Mouse (Mus musculus) brain, adult 2 months (tissue): ENCODE results near the gene Cpsf3.
A peak's percentile ranks its signal among the peaks of the same experiment; 100 is the strongest.

ENCODE experiments used
- DNase-seq: peaks from one replicate; pipeline ENCODE4 v3.0.0; 2011; ENCODE audit warnings: low read depth, low spot score

Cpsf3 gene

GRCm38 (mm10) chr12:21284761-21285441, at the start of gene Cpsf3:
Cpsf3 (plus strand) TSS chr12:21285391.
- DNase-seq = no peak

DNA sequence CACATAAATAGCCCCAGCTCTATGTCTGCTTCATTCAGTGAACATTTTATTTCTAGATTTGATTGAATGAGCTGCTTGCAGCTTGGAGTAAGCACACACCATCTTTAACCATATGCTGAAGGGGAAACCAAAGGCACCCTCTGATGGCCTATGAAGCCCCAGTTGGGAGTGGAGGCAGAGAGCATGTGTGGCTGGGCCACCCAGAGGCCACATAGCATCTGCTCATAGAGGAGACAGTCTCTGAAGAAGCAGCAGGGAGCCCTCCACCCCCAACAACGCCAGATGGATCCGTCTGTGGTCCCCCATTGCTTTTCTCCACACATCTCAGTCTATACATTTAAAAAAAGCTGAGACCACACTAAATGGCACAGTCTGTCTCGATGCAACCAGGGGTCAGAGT, 43.2 kb upstream of the Cpsf3 start:
- DNase-seq = no peak

DNA sequence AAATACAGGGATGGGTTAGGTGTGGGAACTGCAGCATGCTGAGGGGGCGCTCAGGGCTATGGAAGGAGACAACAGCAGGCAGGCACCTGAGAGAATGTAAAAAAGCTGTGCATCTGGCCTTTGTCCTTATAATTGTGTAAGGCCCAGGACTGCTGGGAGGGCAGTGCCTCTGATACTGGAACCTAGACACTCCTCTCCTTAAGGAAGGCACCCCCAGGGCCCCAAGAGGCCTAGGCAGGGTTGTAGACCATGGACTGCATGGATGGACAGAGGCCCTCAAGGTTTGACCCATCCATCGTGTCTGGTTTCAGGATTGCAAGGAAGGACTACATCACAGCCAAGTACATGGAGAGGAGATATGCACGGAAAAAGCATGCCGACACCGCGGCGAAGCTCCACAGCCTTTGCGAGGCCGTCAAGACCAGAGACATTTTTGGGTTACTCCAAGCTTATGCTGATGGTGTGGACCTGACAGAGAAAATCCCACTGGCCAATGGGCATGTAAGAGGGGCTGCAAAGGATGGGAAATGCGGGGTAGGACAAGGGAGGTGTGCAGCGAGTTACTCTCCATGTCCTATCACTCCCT, 40.7 kb upstream of the Cpsf3 start:
- DNase-seq = no peak

DNA sequence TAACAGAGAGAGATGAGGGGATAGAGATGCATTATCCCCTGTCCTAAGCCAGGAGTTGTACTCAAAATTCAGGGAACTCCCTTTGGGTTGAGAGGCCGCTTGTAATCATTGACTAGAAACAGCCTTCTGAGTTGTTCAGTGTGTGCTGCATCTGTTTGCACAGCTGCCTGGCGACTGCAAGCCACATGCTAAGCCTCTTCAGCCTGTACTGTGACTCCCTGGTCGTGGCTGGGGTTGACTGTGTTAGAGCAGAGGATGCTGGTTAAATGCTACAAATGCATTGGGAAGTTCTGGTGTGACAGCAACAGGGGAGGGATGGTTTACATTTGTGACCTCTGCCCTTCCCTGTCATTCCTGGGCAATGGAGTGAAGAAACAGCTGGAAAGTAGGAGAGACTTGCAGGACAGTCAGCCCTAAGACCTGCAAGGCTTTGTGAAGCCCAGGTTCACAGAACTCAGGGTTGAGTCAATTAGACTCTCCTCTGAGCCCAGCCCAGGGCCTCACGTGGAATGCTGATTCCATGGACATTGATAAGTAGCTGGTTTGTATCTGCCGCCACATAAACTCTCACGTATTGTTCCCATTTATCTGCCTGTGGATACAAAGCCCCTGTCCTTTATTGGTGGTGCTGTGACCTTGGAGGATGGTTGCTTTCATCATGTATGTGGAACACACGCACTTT, 37.3 kb upstream of the Cpsf3 start:
- no peak for DNase-seq

DNA sequence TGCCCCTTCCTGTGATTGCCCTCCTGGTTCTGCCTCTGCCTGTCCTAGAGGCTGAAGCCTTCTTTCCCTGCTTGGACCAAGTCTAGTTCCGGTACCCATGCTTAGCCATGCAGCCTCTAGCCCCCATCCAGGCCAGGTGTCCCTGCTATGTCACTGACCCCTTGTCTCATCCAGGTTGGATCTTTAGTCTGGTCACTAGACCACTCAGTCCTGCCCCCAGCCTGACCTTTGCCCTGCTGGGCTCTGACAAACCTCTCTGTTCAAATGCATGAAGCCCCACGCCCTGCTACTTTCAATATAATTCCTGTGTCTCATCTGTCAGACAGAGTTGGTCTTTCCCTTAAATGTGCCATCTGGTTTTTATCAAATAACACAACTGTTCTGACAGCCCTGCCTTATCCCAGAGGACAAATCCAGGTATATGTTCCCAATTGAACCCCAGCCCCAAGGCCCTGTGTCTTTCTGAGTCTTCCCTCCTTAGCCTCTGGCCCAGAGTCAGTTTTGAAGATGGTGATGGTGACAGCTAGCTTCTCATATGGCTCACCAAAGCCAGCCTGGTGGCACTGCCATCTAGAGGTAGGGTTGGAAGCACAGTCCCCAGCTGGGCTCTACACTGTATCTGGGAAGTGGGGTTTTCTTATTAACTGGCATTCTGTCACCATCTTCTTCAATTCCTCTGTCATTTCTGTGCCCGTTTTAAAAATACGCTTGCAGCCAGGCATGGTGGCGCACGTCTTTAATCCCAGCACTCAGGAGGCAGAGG, 24.5 kb upstream of the Cpsf3 start:
- DNase-seq = peak; percentile 54

GRCm38 (mm10) chr12:21261521-21261920, 23.7 kb upstream of the Cpsf3 start:
- no peak for DNase-seq

DNA sequence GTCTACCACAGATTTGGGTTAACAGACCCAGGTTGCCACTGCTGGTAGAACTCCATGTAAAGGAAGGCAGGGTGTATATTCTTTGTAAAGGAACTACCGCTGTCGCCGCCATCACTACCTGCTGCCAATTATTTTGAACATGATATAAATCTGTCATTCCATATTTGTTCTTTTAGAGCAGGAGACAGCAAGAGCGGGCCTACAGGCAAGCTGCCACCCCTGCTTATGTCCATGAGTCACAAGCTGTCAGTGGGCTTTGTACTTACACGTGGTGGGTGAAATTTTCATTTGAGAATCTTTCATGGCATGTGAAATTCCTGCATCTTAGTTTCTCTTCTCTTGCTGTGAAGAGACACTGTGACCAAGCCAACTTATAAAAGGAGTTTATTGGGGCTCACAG, 21.9 kb upstream of the Cpsf3 start:
- peak; percentile 70 for DNase-seq

GRCm38 (mm10) chr12:21264241-21264640, 20.9 kb upstream of the Cpsf3 start:
- no peak for DNase-seq

DNA sequence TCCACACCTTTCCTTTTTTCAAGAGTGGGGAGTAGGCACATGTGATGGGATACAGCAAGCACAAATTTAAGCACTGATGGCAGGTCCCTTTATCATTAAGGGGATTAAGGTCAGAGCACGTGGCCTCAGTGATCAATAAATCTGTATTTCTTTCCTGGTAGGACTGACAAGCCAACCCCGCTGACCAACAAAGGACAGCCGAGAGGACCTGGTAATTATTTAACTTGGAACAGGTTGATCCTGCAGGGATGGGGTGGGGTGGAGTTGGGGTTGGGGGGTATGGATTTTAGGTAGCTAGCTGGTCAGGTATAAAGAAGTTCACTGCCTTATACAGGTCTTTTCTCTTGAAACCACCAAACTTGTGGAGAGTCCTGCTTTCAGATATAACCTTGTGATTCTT, 20.2 kb upstream of the Cpsf3 start:
- DNase-seq = no peak

DNA sequence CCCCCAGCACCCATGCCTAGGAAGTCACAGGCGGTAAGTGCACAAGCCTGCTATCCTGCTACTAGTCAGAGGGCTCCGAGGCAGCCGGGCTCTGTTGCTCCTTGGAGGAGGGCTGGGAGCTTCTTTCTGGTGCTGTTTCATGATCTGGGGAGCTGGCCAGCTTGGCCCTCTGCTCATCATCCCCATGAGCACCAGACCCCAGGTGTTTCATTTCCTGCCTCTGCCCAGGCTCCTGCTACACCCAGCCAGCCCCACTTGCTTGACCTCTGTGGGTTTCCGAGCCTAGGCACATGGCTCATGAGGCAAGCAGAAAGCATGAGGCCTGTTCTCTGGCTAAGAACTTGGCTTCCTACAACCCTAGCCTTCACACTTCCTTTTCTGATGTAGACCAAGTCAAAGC, 19.7 kb upstream of the Cpsf3 start:
- DNase-seq = no peak

DNA sequence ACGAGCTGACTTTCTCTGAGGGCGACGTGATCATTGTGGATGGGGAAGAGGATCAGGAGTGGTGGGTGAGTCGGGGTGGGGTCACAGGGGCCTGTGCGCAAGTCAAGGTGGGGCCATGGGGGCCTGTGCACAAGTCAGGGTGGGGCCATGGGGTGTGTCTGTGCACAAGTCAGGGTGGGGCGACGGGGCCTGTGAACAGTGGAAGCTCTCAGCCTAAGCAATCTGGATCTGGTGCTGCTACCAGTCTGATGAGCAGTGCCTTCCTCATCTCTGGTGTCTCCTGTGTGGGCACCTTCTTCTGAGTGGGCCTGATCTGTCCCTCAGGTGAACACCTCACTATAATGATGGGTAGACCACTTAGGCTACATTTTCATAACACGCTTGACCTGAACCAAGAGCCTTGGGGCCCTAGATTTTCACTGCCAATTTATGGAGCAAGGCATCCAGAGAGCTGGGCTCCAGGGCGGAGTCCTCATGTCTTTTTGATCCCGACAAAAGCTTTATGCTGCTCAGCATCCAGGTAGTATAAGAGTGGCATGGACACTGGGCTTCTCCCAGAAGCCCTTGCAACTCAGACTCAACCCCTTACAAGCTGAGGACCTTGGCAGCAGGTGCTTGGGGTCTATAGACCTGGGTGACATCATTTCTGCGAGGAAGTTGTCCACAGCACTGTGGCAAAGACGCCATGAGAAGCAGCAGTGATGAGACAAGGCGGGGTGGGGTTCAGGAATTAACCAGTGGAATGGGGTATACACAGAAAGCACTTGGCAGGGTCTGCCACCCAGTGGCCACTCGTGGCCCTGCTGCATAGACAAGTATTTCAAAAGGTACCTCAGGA, 19.0 kb upstream of the Cpsf3 start:
- peak; percentile 83 for DNase-seq

DNA sequence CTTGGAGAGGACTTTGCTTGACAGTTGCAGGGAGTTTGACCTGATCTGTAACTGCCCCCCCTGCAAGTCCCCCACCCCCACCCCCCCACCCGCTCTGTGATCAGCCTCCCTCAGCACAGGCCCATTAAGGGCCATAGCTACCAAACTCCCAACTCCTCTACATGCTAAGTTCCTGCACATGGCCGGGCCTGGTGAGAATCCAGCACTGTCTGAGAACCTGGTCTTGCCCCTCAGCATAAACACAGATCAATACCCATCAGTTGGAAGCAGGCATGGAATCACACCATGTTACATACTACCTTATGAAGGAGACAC, 18.4 kb upstream of the Cpsf3 start:
- no peak for DNase-seq

DNA sequence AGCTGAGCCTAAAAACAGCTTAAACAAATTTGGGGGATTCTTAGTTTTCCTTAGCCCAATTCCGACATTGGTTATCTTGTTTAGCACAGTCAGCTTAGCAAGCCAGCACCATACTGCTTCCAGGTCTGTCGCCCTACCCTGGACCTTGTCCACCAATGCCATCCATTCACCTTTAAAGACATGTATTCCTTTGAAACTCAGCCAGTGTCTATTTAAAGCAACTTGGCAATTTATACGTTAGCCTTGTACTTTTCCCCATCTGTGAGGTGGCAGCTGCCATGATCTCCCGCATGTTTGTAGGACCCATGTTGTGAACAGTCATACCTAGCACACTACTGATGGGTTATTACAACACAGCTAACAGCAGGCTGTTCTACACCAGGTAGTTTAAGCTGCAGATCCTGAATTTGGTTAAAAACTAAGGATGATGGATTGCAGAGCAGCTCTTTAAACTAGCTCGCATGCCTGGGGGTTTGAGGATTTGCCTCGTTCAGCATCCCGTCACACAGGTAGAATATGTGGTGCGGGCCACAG, 17.0 kb upstream of the Cpsf3 start:
- DNase-seq = peak; percentile 83

DNA sequence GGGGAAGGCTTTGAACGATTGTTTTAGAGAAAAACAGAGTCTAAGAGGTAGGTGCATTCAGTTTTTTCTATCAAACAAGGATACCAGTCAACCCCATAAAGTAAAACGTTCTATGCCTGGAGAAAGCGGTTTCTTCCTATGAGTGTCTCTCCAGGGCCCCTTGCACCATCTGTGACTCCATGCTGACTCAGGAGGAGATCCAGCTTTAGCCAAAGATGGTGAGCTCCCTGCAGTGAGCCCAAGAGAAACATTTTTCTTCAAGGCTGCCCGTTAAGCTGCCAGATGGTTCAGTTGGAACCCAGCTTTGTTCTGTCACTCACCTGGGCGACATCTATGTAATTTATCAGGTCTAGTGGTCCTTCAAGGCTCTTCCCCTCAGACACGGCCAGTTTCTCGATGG, 10.7 kb upstream of the Cpsf3 start:
- DNase-seq = peak; percentile 88

- peak; percentile 67 for DNase-seq
Measured at GRCm38 (mm10) chr12:21277352-21277864, 7.8 kb upstream of the Cpsf3 start.

GRCm38 (mm10) chr12:21285508-21286242, 484 bp downstream of the Cpsf3 start:
- DNase-seq = no peak

GRCm38 (mm10) chr12:21286243-21286622, 1.0 kb downstream of the Cpsf3 start, which contains the start of gene Itgb1bp1:
Itgb1bp1 (minus strand) TSS chr12:21286284.
- DNase-seq = peak; percentile 99

DNA sequence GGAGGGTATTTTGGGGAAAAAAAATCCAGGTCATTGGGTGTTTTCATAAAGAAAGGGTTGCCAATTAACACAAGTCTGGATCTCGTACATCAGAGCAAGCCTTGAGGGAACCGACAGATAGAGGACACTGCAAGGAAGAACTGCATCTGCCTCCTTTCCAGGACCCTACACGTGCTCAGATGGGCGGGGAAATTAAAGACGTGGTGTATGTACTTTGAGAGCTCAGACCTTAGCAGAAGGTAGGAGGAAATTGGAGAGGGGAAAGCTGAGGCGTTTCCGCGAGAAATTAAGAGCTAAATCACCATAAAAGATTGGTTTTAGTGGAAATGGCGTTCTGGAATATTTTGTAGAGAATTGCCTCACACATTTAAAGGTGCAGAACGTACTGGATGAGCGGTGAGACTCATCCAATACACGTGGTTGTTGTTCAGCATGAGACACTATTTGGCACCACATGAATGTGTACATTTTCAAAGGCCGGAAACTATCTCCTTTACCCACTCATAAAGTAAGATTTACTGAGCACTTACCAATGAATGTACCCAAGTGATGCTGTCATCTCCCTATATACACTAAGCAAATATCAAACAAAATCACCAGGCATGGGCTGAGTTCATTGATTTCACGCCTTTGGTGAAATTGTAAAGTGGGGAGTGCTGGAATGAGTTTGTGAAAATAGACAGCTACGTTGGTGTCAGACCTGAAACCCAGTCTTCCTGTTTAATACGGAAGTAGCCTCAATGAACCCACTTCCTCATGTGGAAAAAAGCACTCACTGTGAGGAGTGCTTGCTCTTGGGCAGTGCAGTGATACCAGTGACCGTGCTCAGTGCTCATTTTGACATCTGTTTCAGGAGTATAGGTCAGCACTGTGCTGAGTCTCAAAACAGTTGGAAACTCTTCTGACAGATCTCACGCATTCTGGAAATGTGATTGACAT, 1.8 kb downstream of the Cpsf3 start:
- DNase-seq = peak; percentile 45

- no peak for DNase-seq
Measured at GRCm38 (mm10) chr12:21288716-21289395, 3.7 kb downstream of the Cpsf3 start.
